Mouse (Mus musculus): ENCODE measurements at regions not wholly inside any gene's neighbourhood (a gene's known extent, or its start where the extent isn't known, plus 50 kb on each side); places are given as distances from the start of the nearest gene placed in this dataset.

GRCm38 (mm10) chr8:103188720-103189498 lies 403.5 kb upstream of the Cdh11 start:
- no peaks in the 10 kb centered on the region for H3K4me1 ChIP-seq (ENCODE audit: control insufficient read depth, insufficient read depth, low read length)
- no peak overlapping the region for H3K27ac ChIP-seq (ENCODE audit: insufficient read depth, low read length)
- H3K4me3 ChIP-seq (ENCODE audit: insufficient read depth, low read length), result no peak overlapping the region
- TF ChIP-seq CTCF (IDR thresholded peaks at IDR 0.05; ENCODE audit: extremely low read depth, insufficient read depth, low read length) (no peak), POLR2A (IDR thresholded peaks at IDR 0.05; ENCODE audit: extremely low read depth, insufficient read depth, low read length) (no peak)

GRCm38 (mm10) chr8:103198251-103198650 lies 412.8 kb upstream of the Cdh11 start:
- H3K27ac ChIP-seq (ENCODE audit: insufficient read depth, low read length), result no peak overlapping the region
- no peaks in the 10 kb centered on the region for H3K4me1 ChIP-seq (ENCODE audit: control insufficient read depth, insufficient read depth, low read length)
- TF ChIP-seq CTCF (IDR thresholded peaks at IDR 0.05; ENCODE audit: extremely low read depth, insufficient read depth, low read length) (no peak), POLR2A (IDR thresholded peaks at IDR 0.05; ENCODE audit: extremely low read depth, insufficient read depth, low read length) (no peak)
- no peak overlapping the region for H3K4me3 ChIP-seq (ENCODE audit: insufficient read depth, low read length)

- H3K4me3 ChIP-seq (ENCODE audit: insufficient read depth, low read length), result no peak overlapping the region
- H3K27ac ChIP-seq (ENCODE audit: insufficient read depth, low read length), result no peak overlapping the region
- TF ChIP-seq CTCF (IDR thresholded peaks at IDR 0.05; ENCODE audit: extremely low read depth, insufficient read depth, low read length), result no peak
- no peak for TF ChIP-seq POLR2A (IDR thresholded peaks at IDR 0.05; ENCODE audit: extremely low read depth, insufficient read depth, low read length)
Measured at GRCm38 (mm10) chr8:103199696-103200615, 414.5 kb upstream of the Cdh11 start.

DNA sequence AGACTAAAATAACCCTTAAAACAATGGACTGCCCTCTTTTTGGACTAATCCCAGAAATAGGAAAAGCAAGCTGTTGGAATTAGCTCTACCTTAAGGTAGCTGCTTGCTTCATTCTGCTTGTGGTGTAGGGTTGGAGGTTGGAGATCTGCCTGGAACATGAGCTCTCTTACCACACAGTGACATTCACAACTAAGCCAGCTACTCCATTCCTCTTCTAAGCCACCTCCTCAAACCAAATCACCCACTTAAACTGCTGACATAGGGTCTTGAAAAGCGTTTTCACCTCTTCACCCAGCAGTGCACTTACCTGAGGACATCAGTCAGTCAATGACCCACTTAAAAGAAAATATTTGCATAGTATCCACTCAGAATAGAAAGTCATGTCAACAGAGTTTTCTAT lies 418.3 kb upstream of the Cdh11 start:
- no peaks in the 10 kb centered on the region for H3K4me1 ChIP-seq (ENCODE audit: control insufficient read depth, insufficient read depth, low read length)
- no peak overlapping the region for H3K27ac ChIP-seq (ENCODE audit: insufficient read depth, low read length)
- H3K4me3 ChIP-seq (ENCODE audit: insufficient read depth, low read length), result no peak overlapping the region
- TF ChIP-seq CTCF (IDR thresholded peaks at IDR 0.05; ENCODE audit: extremely low read depth, insufficient read depth, low read length) (no peak), POLR2A (IDR thresholded peaks at IDR 0.05; ENCODE audit: extremely low read depth, insufficient read depth, low read length) (no peak)

More at GRCm38 (mm10) chr8:103199696-103200615, 414.5 kb upstream of the Cdh11 start:
- H3K4me1 ChIP-seq (ENCODE audit: control insufficient read depth, insufficient read depth, low read length), result no peaks in the 10 kb centered on the region

DNA sequence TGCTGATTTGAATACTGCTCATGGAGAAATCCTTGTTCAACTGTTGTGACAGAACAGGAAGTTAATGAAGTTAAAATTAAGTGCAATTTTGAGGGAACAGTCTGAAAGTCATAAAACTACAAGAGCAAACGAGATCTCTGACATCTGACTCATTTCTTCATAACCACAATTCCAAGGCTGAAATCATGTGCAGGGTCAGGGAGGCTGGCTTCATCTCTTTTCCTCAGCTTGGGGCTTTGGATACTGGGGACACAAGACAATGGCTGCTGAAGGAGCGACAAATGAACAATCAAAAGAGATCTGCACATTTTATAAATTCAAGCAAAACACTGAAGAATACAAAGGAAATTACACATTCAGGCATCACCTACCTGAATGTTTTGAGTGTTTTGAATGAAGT lies 429.2 kb upstream of the Cdh11 start:
- H3K4me3 ChIP-seq (ENCODE audit: insufficient read depth, low read length), result no peak overlapping the region
- no peak overlapping the region for H3K27ac ChIP-seq (ENCODE audit: insufficient read depth, low read length)
- no peak for TF ChIP-seq CTCF (IDR thresholded peaks at IDR 0.05; ENCODE audit: extremely low read depth, insufficient read depth, low read length)
- TF ChIP-seq POLR2A (IDR thresholded peaks at IDR 0.05; ENCODE audit: extremely low read depth, insufficient read depth, low read length), result no peak
- no peaks in the 10 kb centered on the region for H3K4me1 ChIP-seq (ENCODE audit: control insufficient read depth, insufficient read depth, low read length)

DNA sequence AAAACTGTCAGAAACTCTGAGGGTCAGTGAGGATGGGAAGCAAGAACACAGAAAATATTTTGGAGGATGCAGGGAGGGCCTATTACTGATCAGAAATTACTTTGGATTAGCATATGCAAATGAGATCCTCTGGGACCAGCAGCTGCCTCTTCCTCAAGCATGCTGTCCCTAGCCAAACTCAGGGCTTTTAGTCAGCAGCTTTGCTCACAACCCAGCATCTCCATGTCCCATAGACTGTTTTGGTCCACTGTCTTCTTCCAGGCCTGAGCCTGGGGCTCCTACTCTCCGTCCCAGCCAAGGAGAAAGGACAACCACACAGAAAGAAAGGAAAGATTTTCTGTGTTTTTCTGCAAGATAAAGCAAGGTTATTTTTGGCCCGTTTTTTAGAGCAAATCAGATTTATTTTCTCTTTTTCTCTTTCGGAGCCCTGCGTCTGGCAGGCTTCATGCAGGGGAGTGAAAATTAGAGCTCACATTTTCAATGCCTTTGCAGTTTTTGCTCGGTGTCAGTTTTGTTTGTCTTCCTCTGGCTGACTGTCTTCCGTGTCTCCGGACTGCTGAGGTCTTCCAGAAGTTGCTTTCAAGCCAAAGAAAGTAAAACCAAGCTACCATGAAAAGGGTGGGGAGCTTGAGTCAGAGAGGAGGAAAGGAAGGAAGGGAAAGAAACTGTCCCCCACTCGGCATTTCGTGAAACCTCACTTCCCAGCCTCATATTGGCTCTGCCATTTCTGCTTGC lies 445.5 kb upstream of the Cdh11 start:
- TF ChIP-seq POLR2A (IDR thresholded peaks at IDR 0.05; ENCODE audit: extremely low read depth, insufficient read depth, low read length) (no peak), CTCF (IDR thresholded peaks at IDR 0.05; ENCODE audit: extremely low read depth, insufficient read depth, low read length) (no peak)
- no peak overlapping the region for H3K27ac ChIP-seq (ENCODE audit: insufficient read depth, low read length)
- H3K4me1 ChIP-seq (ENCODE audit: control insufficient read depth, insufficient read depth, low read length), result peaks cover 1% of the 10 kb centered on the region; the same call in 1 of the 2 replicates
- H3K4me3 ChIP-seq (ENCODE audit: insufficient read depth, low read length), result no peak overlapping the region

DNA sequence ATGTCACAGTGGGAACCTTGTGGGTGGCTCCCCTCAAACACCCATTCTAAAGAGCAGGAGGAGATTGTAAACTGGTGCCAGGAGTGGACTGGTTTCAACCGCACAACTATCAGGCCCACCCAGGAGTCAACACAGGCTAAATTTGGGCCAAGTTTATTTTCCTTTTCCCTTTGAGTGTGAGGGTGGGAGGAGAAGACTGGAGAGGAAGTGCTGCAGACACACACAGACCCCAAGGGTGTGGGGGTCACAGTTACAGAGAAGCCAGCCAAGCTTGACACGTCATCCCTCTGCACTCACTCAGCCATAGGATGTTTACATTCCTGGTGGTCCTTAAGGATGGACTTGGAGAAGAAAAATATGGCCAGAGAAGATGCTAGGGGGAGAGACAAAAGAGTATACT lies 448.9 kb upstream of the Cdh11 start:
- Histone ChIP-seq H3K4me3 (ENCODE audit: insufficient read depth, low read length) (no peak overlapping the region), H3K27ac (ENCODE audit: insufficient read depth, low read length) (no peak overlapping the region), H3K4me1 (ENCODE audit: control insufficient read depth, insufficient read depth, low read length) (peaks cover 1% of the 10 kb centered on the region; the same call in 1 of the 2 replicates)
- TF ChIP-seq POLR2A (IDR thresholded peaks at IDR 0.05; ENCODE audit: extremely low read depth, insufficient read depth, low read length) (no peak), CTCF (IDR thresholded peaks at IDR 0.05; ENCODE audit: extremely low read depth, insufficient read depth, low read length) (no peak)

DNA sequence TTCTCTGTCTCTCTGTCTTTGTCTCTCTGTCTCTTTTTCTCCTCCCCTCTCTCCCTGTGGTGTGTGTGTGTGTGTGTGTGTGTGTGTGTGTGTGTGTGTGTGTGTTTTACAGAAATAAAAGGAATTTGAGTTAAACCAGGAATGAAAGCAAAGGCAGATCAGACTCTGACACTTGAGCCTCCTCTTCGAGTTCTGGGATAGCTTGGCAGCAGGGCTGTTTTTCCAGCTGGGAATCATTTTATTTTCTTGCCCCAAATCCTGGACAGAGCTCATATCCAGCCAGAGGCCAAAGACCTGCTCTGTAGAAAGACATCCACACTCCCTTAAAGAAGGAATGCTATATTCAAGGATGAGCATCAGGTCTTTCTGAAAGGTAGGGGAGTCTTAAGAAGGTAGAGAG lies 450.2 kb upstream of the Cdh11 start:
- Histone ChIP-seq H3K4me1 (ENCODE audit: control insufficient read depth, insufficient read depth, low read length) (peaks cover 1% of the 10 kb centered on the region; the same call in 1 of the 2 replicates), H3K27ac (ENCODE audit: insufficient read depth, low read length) (no peak overlapping the region), H3K4me3 (ENCODE audit: insufficient read depth, low read length) (no peak overlapping the region)
- TF ChIP-seq CTCF (IDR thresholded peaks at IDR 0.05; ENCODE audit: extremely low read depth, insufficient read depth, low read length) (no peak), POLR2A (IDR thresholded peaks at IDR 0.05; ENCODE audit: extremely low read depth, insufficient read depth, low read length) (no peak)

- Histone ChIP-seq H3K4me1 (ENCODE audit: control insufficient read depth, insufficient read depth, low read length) (no peaks in the 10 kb centered on the region), H3K4me3 (ENCODE audit: insufficient read depth, low read length) (no peak overlapping the region), H3K27ac (ENCODE audit: insufficient read depth, low read length) (no peak overlapping the region)
- TF ChIP-seq CTCF (IDR thresholded peaks at IDR 0.05; ENCODE audit: extremely low read depth, insufficient read depth, low read length) (no peak), POLR2A (IDR thresholded peaks at IDR 0.05; ENCODE audit: extremely low read depth, insufficient read depth, low read length) (no peak)
Measured at GRCm38 (mm10) chr8:103238456-103238970, 453.1 kb upstream of the Cdh11 start.
